Mouse (Mus musculus) erythroblast, adult 5-6 weeks (primary cell): ENCODE data around the gene Grk1. TPM values are rescaled to one million over a fixed set of nuclear protein-coding genes. Genes with fewer than 3 reads are reported as not detected.
A peak's percentile ranks its signal among the peaks of the same experiment; 100 is the strongest.

ENCODE experiments used
- ATAC-seq: replicated peaks from 2 replicates; pipeline ENCODE4 v1.8.0; 2016; ENCODE audit warnings: moderate number of reproducible peaks, mild to moderate bottlenecking, moderate TSS enrichment, inconsistent platforms; ENCODE audit not compliant: poor library complexity, low FRiP score, severe bottlenecking
- total RNA-seq, 2 experiments: library from RNA; stranded (forward) in 1 of 2; stranded (reverse) in 1 of 2; fragments of 150-400 nt in 1 of 2; fragments of 200-764, 138-1000 nt in 1 of 2; gene quantifications; 2 replicates each; pipeline versions ENCODE4 v1.2.3 to v1.2.4; 2015 to 2017; ENCODE audit warnings: low replicate concordance in 2 of 2

Grk1 gene
- total RNA-seq, 2 experiments from 2014 or later: 0.34 TPM; not detected in 1

DNA sequence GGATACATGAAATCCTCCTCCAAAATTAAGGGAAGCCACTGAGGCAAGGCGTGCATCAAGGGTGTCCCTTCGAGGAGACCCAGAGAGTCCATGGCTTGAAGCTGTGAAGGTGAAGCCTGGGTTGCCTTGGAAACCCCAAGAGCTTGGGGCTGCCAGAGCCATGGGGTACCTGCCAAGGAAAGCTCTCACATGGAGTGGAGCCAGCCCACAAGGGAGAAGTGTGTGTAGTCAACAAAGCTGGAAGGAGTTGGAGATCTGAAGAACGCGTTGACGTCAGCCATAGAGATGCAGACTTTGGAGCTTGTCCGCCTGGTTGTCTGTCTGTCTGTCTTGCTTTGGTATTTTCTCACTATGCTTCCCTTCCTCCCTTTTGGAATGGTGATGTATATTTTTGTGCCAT lies 16.1 kb downstream of the Grk1 start:
- no peak for ATAC-seq

GRCm38 (mm10) chr8:13427351-13427750 lies 22.5 kb downstream of the Grk1 start:
- no peak for ATAC-seq

DNA sequence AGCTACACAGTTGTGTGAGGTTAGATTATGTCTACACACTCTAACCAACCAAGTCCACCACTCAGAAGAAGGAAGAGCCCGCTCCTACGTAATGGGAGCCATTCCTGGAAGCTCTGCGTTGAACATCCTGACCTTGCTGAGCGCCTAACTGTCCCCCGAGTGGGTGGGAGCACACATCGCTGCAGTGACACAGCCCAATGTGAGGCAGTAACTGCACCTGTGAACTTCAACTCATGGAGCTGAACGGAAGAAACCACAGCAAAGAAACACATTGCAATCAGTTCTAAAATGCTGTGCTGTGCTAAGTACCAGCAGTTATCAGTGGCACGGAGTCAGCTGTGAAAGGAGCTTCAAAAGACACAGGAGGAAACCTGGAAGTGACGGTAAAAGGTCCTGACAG lies 23.3 kb downstream of the Grk1 start:
- no peak for ATAC-seq

DNA sequence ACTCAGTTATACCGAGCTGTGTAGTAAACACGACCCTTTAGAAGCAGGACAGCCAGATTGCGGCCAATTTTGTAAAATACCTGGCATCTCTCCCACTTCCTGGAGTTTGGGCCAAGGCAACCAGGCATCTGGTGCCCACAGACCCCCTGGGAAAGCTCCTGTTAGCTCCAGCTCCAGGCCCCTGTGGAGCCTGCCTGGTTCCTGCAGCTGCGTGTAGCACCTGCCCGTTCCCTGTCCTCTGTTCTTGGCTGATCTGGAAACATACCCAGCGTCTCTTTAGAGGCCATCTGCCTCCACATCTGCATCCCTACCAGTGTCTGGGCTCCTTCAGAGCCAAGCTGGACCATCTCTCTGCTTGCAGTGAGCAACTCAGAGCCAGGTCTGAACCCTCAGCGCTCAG lies 25.5 kb downstream of the Grk1 start:
- no peak for ATAC-seq

- ATAC-seq: no peak
Measured at GRCm38 (mm10) chr8:13430866-13431265, 26.0 kb downstream of the Grk1 start.

- ATAC-seq: no peak
Measured at GRCm38 (mm10) chr8:13433130-13433529, 28.2 kb downstream of the Grk1 start.

GRCm38 (mm10) chr8:13434889-13435288 lies 30.0 kb downstream of the Grk1 start, which contains the start of gene Tmem255b:
Gene Tmem255b, plus strand, starts transcription at chr8:13435189.
- no peak for ATAC-seq

- no peak for ATAC-seq
Measured at GRCm38 (mm10) chr8:13436052-13436451, 31.2 kb downstream of the Grk1 start.

DNA sequence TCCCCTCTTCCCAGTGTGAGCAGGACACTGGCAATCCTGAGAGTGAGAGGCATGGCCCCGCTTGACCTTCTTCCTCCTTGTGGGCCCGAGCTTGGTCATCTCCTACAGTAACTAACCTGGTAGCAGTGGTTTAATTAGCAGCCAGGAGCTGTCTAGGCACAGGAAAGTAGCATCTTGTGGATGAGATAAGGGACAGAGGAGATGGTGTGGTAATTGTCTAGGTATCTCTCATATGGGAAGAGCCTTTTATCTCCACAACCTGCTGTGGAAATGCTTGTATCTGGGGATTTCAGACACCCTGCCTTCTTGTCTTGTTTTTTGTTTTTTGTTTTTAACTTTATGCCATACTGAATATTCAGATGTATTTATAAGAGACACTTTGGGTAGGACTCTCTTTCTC lies 32.6 kb downstream of the Grk1 start:
- no peak for ATAC-seq

DNA sequence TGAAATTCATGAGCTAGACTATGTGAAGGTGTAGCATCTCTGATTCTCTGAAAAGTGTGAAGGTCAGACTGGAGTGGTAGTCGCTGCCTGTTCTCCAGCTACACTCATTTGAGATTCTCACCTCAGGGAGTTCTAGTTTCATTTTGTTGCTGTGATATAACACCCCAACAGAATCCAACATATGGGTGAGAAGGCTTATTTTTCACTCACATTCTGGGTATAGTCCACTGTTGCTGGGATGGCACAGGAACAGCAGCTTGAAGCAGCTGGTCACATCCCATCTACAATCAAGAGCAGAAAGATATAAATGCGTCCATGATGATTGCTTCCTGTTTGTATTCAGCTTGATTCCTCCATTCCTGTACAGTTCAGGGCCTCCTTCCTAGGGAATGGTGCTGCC lies 37.3 kb downstream of the Grk1 start:
- ATAC-seq: no peak

DNA sequence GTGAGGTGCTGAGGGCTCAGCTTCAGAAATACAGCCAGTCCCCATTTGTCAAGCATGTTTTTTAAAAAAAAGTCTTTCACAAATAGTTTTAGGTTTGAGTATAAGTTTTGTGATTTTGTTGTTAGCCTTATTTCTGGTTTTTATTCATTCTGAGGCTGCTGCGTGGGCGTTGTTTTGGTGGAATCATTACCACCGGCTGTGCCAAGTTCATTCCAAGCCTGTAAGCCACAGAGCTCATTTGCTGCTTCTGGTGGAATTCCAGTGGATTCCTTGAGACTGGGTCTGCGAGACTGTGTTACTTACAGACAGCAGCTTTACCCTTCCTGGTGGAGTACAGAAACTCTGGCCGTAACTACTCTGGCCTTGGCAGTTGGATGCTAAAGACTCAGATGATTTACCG lies 41.6 kb downstream of the Grk1 start:
- ATAC-seq: no peak

GRCm38 (mm10) chr8:13448145-13448544 lies 43.3 kb downstream of the Grk1 start:
- no peak for ATAC-seq

DNA sequence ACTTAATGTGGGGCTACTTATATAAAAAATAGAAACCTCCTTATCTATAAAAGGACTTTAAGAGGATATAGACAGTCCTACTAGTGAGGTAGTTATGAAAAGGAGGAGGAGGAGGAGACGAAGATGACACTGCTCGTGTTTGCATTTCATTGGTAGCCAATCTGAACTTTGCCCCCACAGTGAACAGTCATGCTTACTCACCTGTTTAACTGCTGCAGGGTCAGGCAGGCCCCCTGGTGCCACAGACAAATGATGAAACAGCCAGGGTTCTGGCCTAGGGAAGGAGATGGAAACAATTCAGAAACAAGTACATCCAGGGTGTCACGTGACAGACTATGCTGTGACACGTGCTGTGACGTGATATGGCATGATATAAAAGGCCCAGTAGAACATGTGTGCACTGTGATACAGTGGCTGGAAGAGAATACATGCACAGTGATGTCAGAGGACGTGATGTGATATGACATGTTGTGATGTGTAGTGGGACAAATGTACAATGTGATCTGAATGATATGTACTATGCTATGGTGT lies 46.9 kb downstream of the Grk1 start:
- no peak for ATAC-seq

DNA sequence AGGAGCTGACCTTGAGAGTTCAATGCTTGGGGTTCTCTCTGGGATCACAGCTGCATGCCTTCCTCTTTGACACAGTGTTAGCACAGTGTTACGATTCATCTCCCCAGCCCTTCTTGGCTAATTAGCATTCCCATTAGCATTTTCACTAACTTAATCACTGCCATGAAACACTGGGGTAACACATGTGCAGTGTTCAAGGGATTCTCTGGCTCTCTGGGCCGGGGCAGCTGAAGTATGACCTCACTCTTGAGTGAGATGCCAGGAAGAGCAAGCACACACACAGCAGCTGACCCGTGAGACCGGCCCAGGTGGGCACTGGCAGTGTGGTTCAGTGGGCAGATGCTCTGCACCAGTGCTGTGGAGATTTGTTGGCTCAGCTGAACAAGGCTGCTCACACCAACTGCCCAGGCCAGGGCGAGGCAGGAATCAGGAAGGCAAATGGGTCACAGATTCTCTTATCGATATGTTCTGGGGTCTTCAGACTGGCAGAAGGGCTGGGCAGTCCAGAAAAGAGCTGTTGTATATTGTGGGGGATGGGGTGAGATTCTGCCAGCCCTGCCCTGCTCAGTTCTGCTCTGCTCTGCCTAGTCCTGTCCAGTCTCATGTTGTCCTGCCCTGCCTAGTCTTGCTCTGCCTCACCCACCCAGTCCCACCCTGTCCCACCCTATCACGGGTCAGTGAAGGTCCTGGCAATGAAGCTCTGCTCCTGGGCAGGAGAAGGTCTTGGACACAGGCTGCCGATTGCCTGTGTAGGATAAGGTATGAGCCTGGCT lies 49.6 kb downstream of the Grk1 start:
- no peak for ATAC-seq

DNA sequence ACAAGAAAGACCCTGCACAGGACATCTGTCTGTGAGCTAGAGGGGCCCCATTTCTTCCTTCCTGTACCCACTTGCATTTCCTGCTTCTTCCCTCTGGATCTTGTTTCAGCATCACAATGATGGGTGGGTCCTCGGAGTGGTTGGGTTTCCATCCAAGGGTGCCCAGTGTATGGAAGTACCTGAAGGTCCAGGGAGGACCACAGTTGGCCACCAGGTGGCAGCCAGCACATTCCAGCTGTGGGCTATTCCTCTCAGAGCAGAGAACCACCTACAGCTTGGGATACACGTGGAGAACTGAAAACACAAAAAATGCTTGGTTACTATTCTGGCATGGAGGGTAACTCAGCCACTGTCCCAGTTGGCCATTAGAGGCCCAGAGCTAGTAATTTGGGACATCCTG lies 50.4 kb downstream of the Grk1 start:
- ATAC-seq: no peak

- no peak for ATAC-seq
Measured at GRCm38 (mm10) chr8:13459431-13459830, 54.5 kb downstream of the Grk1 start.

GRCm38 (mm10) chr8:13461085-13461765 lies 56.3 kb downstream of the Grk1 start:
- no peak for ATAC-seq

- ATAC-seq: peak; percentile 65; the same call in 1 of the 2 replicates
Measured at GRCm38 (mm10) chr8:13461843-13462242, 57.0 kb downstream of the Grk1 start.

- ATAC-seq: no peak
Measured at GRCm38 (mm10) chr8:13462392-13462791, 57.5 kb downstream of the Grk1 start.

- no peak for ATAC-seq
Measured at GRCm38 (mm10) chr8:13465324-13465723, 60.4 kb downstream of the Grk1 start.

DNA sequence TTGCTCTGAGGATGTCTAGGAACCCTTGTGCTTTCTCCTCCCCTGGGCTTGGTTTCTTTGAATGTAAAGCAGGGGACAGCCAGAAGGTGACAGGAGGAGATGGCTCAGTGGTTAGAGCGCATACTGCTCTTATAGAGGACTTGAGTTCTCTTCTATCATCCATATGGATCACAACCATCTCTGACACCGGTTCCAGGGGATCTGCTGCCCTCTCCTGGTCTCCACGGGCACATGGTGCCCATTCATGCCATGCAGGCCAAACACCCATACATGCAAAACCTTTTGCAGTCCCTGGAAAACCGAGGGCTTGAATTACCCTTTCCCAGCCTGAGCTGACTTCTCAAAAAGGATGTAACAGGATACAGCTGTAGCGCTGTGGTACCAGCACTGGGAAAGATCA lies 62.1 kb downstream of the Grk1 start:
- no peak for ATAC-seq
